Mouse (Mus musculus) spleen, adult 18-20 months (tissue): ENCODE measurements around the gene Ankrd52.

ENCODE experiments used
- DNase-seq, 2 experiments: peaks; one replicate each; pipeline ENCODE4 v3.0.0; 2022; ENCODE audit warnings: mixed read lengths in 2 of 2

The Ankrd52 gene

DNA sequence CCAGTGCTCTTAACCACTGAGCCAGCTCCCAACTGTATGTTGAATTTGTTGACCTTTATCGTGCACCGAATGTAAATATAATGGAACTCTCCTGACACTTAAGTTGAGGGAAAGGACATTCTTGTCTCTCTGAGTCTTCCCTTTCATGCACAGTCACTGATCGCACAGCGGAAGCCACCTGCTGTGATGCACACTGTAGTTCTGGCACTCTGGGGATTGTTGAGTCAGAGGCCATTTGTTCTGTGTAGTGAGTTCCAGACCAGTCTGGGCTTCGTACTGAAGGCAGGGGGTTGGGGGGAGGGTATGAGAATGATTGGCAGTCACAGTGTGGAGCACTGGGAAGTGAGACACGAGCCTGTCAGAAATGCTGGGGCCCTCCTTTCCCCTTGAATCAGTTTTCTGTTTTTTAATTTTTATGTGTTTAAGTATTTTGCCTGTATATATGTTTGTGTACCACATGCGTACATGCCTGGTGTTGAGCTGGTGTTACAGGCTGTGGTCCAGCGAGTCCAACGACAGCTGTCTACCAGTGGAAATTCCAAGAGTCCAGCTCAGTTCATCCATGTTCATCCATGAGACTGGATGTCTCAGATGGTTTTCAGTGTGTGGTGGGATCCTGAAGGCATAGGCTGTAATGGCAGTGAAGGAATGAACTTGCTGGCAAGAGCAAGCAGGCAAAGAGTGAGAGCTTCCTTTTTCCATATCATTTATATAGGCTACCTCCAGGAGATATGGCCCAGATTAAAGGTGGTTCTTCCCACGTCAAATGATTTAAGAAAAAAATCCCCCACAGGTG lies 64.6 kb downstream of the Ankrd52 start:
- no peak for DNase-seq

DNA sequence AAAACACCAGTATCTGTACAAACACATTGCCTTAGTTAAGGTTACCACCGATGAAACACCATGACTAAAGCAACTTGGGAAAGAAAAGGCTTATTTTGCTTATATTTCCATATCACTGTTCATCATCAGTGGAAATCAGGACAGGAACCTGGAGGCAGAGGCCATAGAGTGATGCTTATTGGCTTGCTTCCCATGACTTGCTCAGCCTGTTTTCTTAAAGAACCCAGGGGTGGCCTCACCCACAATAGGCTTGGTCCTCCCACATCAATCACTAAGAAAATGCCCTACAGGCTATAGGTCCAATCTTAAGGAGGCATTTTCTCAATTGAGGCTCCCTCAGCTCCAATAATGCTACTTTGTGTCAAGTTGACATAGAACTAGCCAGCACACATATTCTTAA lies 65.8 kb downstream of the Ankrd52 start:
- DNase-seq, result no peak

DNA sequence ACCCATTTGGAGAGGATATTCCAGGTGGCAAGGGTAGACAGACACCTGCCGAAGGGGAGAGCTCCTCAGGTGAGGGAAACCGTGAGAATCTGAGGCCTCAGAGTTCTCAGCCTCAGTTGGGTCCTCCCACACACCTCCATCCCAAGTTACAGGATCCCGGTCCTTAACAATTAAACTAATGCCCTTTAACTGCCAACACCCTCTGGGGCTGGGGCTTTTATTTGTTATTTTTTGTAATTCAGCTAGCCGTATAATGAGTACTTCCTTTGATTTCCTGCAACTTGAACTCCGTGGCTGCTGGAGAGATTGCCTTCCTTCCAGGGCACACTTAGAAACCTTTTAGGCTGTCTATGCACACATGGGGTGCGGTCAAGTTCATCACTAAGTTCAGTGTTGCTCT lies 67.4 kb downstream of the Ankrd52 start:
- no peak for DNase-seq

DNA sequence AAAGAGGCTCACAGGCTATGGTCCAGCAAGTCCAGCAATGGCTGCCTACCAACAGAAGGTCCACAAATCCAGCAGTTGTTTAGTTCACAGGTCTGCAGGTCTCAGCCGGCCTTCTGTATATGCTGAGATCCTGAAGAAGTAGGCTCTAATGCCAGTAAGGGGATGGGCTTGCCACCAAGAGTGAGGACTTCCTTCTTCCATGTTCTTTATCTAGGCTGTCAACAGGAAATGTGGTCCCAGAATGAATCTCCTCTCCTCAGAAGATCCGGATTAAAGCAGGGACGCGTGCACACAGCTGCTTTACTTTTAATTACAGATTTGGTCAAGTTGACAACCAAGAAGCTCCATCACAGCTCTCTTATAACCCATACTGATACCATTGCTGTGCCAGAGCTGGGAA lies 68.5 kb downstream of the Ankrd52 start:
- DNase-seq, result no peak

DNA sequence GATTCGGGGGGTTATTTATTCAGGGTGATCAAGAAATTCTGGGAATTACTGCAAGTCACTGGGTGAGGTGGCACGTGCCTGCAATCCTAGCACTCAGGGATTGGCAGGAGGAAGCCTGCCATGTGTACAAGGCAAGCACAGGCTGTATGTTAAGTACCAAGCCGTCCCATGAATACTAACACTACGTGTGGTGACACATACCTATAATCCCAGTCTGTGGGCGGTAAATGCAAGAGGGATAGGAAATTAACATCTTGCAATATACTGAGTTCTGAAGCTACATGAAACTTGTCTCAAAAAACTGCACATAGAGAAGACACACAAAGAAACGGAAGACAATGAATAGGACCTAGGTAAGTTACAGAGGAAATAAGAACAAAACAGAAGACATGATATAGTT lies 74.1 kb downstream of the Ankrd52 start:
- no peak for DNase-seq

DNA sequence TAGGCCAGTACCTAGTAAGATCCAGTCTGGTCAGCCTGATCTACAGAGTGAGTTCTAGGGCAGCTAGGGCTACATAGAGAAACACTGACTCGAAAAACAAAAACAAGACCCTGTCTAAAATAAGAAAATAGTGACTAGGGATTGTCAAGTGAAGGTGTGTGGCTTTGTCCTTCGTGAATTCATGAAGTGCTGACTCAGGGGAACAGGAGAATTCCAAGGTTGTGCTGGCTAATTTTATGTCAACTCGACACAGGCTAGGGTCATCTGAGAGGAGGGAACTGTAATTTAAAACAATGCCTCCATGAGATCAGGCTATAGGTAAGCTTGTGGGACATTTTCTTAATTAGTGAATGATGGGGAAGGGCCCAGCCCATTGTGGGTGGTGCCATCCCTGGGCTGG lies 77.6 kb downstream of the Ankrd52 start:
- no peak for DNase-seq

DNA sequence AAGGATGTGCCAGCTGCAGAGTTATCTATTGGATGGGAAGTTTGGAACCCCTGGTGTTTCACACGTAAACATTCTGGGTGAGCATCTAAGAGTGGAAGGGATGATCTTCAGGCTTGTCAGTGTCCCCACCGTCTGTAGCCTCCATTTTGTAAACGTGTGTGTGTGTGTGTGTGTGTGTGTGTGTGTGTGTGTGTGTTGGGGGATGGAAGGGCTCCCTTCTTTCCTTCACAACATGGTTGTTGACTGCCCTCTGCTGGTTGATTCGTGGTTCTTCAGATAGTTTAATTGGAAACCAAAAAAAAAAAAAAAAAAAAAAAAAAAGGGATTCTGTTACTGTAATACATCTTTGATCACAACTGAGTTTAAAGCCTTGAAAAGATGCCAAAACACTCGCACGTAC lies 78.4 kb downstream of the Ankrd52 start:
- peak in 1 of 2 experiments; percentile 59 for DNase-seq

DNA sequence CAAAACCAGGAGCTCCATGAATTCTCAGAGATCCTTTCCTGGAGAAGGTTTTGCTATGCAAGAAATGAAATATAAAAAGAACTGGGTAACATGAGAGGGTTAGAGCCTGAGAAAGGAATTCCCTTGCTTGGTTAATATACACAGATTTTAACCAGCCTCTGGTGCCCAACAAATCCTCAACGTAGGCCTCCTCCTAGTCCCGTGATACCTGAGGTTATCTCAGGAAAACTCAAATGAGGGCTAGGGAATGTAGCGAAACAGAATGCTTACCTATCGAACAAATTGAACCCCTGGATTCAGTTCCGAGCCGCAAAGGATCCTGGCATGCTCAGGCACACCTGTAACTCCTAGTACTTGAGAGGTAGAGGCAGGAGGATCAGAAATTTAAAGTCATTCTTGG lies 80.8 kb downstream of the Ankrd52 start:
- DNase-seq, result no peak
